Mouse (Mus musculus): ENCODE measurements around the gene 4930426L09Rik. TPM values are rescaled to one million over a fixed set of nuclear protein-coding genes. Genes with fewer than 3 reads are reported as not detected.
A peak's percentile ranks its signal among the peaks of the same experiment; 100 is the strongest.

The 4930426L09Rik gene
- total and polyA plus RNA-seq, 2 experiments from 2014 or later: 0.36 to 4.1 TPM

DNA sequence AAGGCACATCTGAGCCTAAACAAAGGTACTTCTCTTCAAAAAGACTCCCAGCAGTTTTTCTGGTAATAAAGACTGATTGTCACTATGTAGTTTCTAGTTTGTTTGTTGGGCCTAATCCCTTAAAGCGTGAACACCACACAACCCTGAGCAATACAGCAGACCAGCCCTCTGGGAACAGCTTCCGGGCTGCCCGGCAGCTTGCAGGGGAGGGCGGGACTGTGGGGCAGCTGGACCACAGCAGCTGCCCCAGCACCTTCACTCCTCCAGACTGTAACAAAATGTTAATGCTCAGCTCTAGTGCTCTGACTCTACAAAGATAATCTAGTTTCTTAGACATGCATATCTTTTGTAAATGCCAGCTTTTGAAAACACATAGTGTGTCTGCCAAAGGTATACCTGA lies 43.1 kb upstream of the 4930426L09Rik start:
- ATAC-seq (ENCODE audit: insufficient read depth, low read depth) (no peak), DNase-seq (ENCODE audit: low spot score) (no peak)
- whole genome bisulfite sequencing: 52% methylated on average over 4 of the region's 4 CpGs
- H3K9ac ChIP-seq (replicated peaks; ENCODE audit: low read depth, low read length): no peak overlapping the region
- no peaks in the 10 kb centered on the region for H3K9me3 ChIP-seq (replicated peaks; ENCODE audit: control insufficient read depth, low read length)
- H3K4me1 ChIP-seq (ENCODE audit: control insufficient read depth, insufficient read depth): peaks cover 17% of the 10 kb centered on the region
- H3K36me3 ChIP-seq (replicated peaks; ENCODE audit: control insufficient read depth, insufficient read depth, low read length): no peaks in the 10 kb centered on the region
- TF ChIP-seq CTCF (IDR thresholded peaks at IDR 0.05; ENCODE audit: low read depth) (no peak), EP300 (IDR thresholded peaks at IDR 0.05; ENCODE audit: low read depth) (no peak)
- no peak overlapping the region for H3K27ac ChIP-seq (ENCODE audit: low read depth)
- no peaks in the 10 kb centered on the region for H3K27me3 ChIP-seq (ENCODE audit: control insufficient read depth, insufficient read depth, low read length)
- no peak overlapping the region for H3K4me3 ChIP-seq (ENCODE audit: low read depth, low read length)
- H3K4me2 ChIP-seq (ENCODE audit: low read depth, low read length): no peak overlapping the region

DNA sequence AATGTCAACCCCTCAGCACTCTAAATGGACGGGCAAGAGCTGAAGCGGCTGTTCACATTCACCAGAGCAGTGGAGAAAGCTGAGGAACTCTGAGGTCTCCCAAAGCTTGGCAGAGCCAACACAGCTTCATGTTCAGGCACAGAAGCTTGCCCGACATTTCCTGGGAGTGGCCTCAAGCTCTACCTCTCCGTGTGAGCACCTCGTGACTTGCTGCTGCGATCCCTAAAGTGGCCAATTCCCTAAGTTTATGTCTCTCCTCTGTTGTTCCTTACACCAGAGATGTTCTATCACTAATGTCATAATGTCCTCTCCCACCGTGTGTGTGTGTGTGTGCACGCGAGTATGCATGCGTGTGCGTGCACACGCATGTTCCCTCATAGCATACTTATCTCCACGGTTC lies 42.5 kb upstream of the 4930426L09Rik start:
- no peak for ATAC-seq (ENCODE audit: insufficient read depth, low read depth)
- H3K4me1 ChIP-seq (ENCODE audit: control insufficient read depth, insufficient read depth): peaks cover 22% of the 10 kb centered on the region

DNA sequence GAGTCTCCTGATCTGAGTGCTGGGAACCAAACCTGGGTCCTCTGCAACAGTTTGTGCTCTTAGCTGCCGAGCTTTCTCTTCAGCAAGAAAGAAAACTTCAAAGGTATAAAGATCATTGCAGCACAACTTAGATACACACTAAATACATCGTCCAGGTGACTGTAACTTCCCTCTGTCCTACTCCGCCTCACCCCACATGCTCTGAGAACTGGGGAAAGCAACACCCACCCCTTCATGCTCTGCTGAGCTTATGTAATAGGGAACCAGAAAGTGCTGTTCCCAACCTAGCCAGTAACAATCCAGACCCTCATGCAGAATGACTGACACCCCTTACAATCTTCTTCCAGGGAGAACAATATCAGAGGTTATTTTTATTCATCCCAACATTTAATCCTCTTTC lies 41.7 kb upstream of the 4930426L09Rik start:
- Histone ChIP-seq H3K27me3 (ENCODE audit: control insufficient read depth, insufficient read depth, low read length) (no peaks in the 10 kb centered on the region), H3K4me2 (ENCODE audit: low read depth, low read length) (peak overlapping the region; percentile 51; the same call in 1 of the 2 replicates), H3K4me1 (ENCODE audit: control insufficient read depth, insufficient read depth) (peaks cover 28% of the 10 kb centered on the region), H3K27ac (ENCODE audit: low read depth) (0 out of 2 replicates have a peak overlapping the region, but pooled peaks have one; percentile 52), H3K9me3 (replicated peaks; ENCODE audit: control insufficient read depth, low read length) (no peaks in the 10 kb centered on the region), H3K4me3 (ENCODE audit: low read depth, low read length) (no peak overlapping the region), H3K36me3 (replicated peaks; ENCODE audit: control insufficient read depth, insufficient read depth, low read length) (no peaks in the 10 kb centered on the region), H3K9ac (replicated peaks; ENCODE audit: low read depth, low read length) (no peak overlapping the region)
- TF ChIP-seq EP300 (IDR thresholded peaks at IDR 0.05; ENCODE audit: low read depth) (no peak), CTCF (IDR thresholded peaks at IDR 0.05; ENCODE audit: low read depth) (no peak)
- ATAC-seq (ENCODE audit: insufficient read depth, low read depth) (no peak), DNase-seq (ENCODE audit: low spot score) (no peak)
- 91% methylated on average over 3 of the region's 3 CpGs for WGBS

More for the DNA sequence above, 42.5 kb upstream of the 4930426L09Rik start:
- H3K4me3 ChIP-seq (ENCODE audit: low read depth, low read length): no peak overlapping the region
- no peak overlapping the region for H3K9ac ChIP-seq (replicated peaks; ENCODE audit: low read depth, low read length)
- H3K36me3 ChIP-seq (replicated peaks; ENCODE audit: control insufficient read depth, insufficient read depth, low read length): no peaks in the 10 kb centered on the region
- no peak overlapping the region for H3K27ac ChIP-seq (ENCODE audit: low read depth)
- H3K4me2 ChIP-seq (ENCODE audit: low read depth, low read length): no peak overlapping the region
- TF ChIP-seq EP300 (IDR thresholded peaks at IDR 0.05; ENCODE audit: low read depth) (no peak), CTCF (IDR thresholded peaks at IDR 0.05; ENCODE audit: low read depth) (no peak)
- WGBS: 70% methylated on average over 13 of the region's 13 CpGs
- H3K9me3 ChIP-seq (replicated peaks; ENCODE audit: control insufficient read depth, low read length): no peaks in the 10 kb centered on the region
- H3K27me3 ChIP-seq (ENCODE audit: control insufficient read depth, insufficient read depth, low read length): no peaks in the 10 kb centered on the region
- no peak for DNase-seq (ENCODE audit: low spot score)

DNA sequence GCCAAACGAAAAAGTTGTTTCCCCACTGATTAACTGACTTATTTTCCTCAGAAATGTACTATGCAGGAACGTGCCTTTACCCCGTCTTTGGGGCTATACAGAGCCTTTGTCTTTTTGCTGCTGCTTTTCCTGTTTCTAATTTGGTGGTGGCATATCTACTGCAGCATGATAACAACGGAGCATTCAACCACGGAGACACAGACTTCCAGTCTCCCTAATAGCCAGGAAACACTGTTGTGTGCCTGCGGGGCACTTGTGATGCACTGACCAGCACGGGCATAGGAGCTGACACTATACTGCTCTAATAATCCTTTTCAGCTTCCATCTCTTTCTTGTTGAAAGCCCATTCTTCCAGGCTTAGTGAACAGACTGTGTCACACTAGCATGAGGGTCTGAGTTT lies 41.2 kb upstream of the 4930426L09Rik start:
- H3K9ac ChIP-seq (replicated peaks; ENCODE audit: low read depth, low read length): no peak overlapping the region
- TF ChIP-seq EP300 (IDR thresholded peaks at IDR 0.05; ENCODE audit: low read depth) (no peak), CTCF (IDR thresholded peaks at IDR 0.05; ENCODE audit: low read depth) (no peak)
- 9% methylated on average over 7 of the region's 7 CpGs for WGBS
- no peaks in the 10 kb centered on the region for H3K27me3 ChIP-seq (ENCODE audit: control insufficient read depth, insufficient read depth, low read length)
- no peaks in the 10 kb centered on the region for H3K9me3 ChIP-seq (replicated peaks; ENCODE audit: control insufficient read depth, low read length)
- H3K4me3 ChIP-seq (ENCODE audit: low read depth, low read length): peak overlapping the region; percentile 11; the same call in 1 of the 2 replicates
- no peak; the same call in 1 of the 2 replicates for ATAC-seq (ENCODE audit: insufficient read depth, low read depth)
- H3K4me2 ChIP-seq (ENCODE audit: low read depth, low read length): peak overlapping the region; percentile 51
- peaks cover 28% of the 10 kb centered on the region for H3K4me1 ChIP-seq (ENCODE audit: control insufficient read depth, insufficient read depth)
- H3K36me3 ChIP-seq (replicated peaks; ENCODE audit: control insufficient read depth, insufficient read depth, low read length): no peaks in the 10 kb centered on the region
- peak overlapping the region; percentile 52 for H3K27ac ChIP-seq (ENCODE audit: low read depth)
- no peak for DNase-seq (ENCODE audit: low spot score)

DNA sequence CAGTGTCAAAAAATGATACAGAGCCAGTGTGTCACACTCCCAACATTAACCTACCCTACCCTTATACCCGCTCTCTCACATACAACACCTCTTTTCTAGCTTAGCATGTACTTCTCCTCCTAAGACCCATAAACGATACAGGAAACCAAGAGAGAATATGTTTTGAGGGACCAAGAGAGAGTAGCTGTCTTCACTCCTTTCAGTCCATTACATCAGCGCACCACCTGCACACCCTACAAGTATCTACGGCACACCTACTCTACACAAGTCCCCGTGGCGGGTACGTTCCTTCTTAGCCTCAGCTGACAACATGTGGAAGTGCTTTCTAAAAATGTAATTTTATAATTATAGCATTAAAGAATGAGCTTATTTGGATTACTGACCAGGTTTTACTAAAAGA lies 40.7 kb upstream of the 4930426L09Rik start:
- H3K9me3 ChIP-seq (replicated peaks; ENCODE audit: control insufficient read depth, low read length): no peaks in the 10 kb centered on the region
- TF ChIP-seq EP300 (IDR thresholded peaks at IDR 0.05; ENCODE audit: low read depth) (no peak), CTCF (IDR thresholded peaks at IDR 0.05; ENCODE audit: low read depth) (no peak)
- WGBS: 54% methylated on average over 7 of the region's 7 CpGs
- no peak for ATAC-seq (ENCODE audit: insufficient read depth, low read depth)
- DNase-seq (ENCODE audit: low spot score): no peak
- H3K27ac ChIP-seq (ENCODE audit: low read depth): peak overlapping the region; percentile 52
- H3K27me3 ChIP-seq (ENCODE audit: control insufficient read depth, insufficient read depth, low read length): no peaks in the 10 kb centered on the region
- peak overlapping the region; percentile 51 for H3K4me2 ChIP-seq (ENCODE audit: low read depth, low read length)
- H3K4me1 ChIP-seq (ENCODE audit: control insufficient read depth, insufficient read depth): peaks cover 28% of the 10 kb centered on the region
- H3K4me3 ChIP-seq (ENCODE audit: low read depth, low read length): peak overlapping the region; percentile 11; the same call in 1 of the 2 replicates
- H3K36me3 ChIP-seq (replicated peaks; ENCODE audit: control insufficient read depth, insufficient read depth, low read length): no peaks in the 10 kb centered on the region
- no peak overlapping the region for H3K9ac ChIP-seq (replicated peaks; ENCODE audit: low read depth, low read length)

DNA sequence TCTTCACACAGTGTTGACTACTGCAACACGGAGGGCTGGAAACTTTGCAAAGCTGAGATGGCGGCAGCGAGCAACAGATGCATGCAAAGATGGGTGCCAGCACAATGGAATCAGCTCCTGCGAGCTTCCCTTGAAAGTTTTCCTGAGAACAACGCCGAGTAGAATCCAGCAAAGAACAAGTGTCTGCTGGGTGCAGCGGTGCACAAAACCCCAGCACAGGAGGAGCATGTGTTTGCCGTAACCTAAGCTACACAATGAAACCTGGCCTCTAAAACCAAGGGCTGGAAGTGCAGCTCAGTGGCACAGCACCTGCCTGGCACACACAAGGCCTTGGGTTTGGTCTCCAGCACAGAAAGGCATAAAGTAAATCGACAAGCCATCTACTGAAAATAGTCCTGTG lies 40.1 kb upstream of the 4930426L09Rik start:
- H3K4me3 ChIP-seq (ENCODE audit: low read depth, low read length): no peak overlapping the region
- peak overlapping the region; percentile 51; the same call in 1 of the 2 replicates for H3K4me2 ChIP-seq (ENCODE audit: low read depth, low read length)
- TF ChIP-seq EP300 (IDR thresholded peaks at IDR 0.05; ENCODE audit: low read depth) (no peak), CTCF (IDR thresholded peaks at IDR 0.05; ENCODE audit: low read depth) (no peak)
- ATAC-seq (ENCODE audit: insufficient read depth, low read depth) (no peak), DNase-seq (ENCODE audit: low spot score) (no peak)
- H3K4me1 ChIP-seq (ENCODE audit: control insufficient read depth, insufficient read depth): peaks cover 28% of the 10 kb centered on the region
- no peak overlapping the region for H3K27ac ChIP-seq (ENCODE audit: low read depth)
- H3K9ac ChIP-seq (replicated peaks; ENCODE audit: low read depth, low read length): no peak overlapping the region
- no peaks in the 10 kb centered on the region for H3K36me3 ChIP-seq (replicated peaks; ENCODE audit: control insufficient read depth, insufficient read depth, low read length)
- WGBS: 75% methylated on average over 9 of the region's 9 CpGs
- H3K27me3 ChIP-seq (ENCODE audit: control insufficient read depth, insufficient read depth, low read length): no peaks in the 10 kb centered on the region
- no peaks in the 10 kb centered on the region for H3K9me3 ChIP-seq (replicated peaks; ENCODE audit: control insufficient read depth, low read length)
